Mouse (Mus musculus) MN1 (cell line): Measurements from ENCODE around the gene Hmga2.

Experiments
- DNase-seq: peaks from one replicate; pipeline ENCODE4 v3.0.0-alpha.2; 2016; ENCODE audit warnings: low spot score

The Hmga2 gene

DNA sequence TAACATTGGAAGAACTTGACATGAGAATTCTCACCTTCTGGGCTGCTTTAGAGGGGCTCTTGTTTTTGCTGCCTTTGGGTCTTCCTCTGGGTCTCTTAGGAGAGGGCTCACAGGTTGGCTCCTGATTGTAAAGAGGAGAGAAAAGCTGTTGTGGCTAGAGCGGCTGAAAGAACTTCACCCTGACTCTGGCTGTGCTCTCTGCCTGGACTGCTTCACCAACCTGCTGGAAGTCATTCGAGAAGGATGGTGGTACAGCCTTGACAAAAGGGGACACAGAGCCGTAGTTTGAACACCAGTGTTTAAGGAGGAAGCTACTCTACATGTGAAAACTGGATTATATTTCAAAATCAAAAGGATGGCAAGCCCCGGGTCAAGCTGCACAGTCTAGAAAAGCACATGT lies 3.1 kb downstream of the Hmga2 start:
- DNase-seq = no peak

DNA sequence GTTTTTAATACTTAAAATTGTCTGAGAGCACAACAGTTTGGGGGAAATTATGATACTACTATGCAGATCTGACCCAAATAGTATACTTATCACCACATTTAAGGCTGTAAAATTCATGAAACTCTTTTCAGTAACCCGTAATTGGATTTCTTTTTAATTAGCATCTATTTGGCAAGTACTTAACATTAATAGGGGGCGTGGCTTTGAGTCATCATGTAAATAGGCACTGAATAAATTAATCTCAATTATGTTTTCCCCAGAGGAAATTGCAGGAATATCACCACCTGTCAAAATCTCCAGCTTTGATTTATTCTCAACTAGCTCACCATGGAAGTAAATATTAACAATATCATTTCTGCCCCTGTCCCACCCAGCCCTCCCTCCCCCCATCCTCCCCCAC lies 3.7 kb downstream of the Hmga2 start:
- no peak for DNase-seq

- DNase-seq = no peak
These were observed 11.1 kb downstream of the Hmga2 start for GRCm38 (mm10) chr10:120465121-120465520.

DNA sequence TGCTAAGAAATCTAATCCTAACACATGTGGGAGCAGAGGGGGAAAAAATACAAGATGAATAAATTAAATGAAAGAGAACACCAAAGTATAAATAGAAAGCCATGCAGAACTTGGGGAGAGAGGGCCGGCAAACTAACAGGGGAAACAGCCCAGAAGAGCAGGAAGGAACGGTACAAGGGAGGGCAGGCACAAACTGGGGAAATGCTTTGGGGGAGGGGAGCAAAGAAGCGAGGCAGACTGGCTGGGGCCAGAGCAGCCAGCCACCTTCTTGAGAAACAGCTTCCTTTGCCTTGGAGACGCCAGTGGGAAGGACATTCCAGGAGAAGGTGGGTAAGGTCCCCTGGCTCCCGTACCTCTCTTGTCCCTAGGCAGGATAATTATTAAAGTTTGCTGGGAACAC lies 14.5 kb downstream of the Hmga2 start:
- DNase-seq = no peak

DNA sequence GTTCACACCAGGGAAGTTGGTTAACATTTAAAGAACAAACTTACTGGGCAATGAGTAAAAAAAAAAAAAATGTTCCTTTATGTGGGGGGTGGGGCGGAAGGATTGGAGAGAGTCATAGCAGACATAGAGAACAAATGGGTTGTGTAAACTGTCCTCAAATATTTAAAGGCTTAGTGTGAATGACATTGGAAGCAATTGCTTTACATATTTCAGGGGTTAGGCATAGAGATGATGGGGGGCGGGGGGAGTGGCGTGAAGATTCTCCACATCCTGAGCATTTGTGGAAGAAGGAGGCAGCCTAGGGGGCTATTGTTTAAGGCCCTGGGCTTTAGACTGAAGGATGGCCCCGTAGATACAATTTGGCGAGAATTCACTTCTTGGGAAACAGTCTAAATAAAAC lies 15.0 kb downstream of the Hmga2 start:
- DNase-seq = no peak

- no peak for DNase-seq
These were observed 17.4 kb downstream of the Hmga2 start for GRCm38 (mm10) chr10:120458866-120459265.

DNA sequence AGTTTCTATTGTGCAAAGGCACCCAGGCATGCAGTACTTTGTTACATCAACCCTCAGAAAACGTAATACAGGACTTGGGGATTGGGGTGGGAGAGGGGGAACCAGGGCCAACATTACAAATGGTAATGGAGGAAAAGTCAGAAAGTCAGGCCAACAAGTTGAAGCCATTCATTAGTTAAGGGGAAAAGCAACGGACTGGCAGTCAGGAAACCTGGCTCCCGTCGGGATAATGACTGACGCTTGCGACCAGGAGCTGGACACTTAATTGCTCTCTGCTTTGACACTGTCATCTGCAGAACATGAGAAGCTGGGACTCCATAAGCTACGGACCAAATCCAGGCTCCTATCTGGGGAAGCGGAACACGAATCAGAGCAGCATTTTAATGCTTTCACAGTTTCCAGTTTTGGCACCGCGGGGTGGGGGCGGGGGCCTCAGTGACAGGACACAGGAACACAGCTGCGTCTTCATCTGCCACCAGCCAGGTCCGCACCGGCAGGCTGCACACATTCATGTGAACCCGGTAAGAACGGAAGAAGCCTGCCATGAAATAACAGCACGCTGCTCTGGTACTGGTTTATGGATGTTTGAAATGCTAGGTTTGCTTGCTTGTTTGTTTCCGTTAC lies 26.5 kb downstream of the Hmga2 start:
- DNase-seq = no peak

- no peak for DNase-seq
These were observed 29.5 kb downstream of the Hmga2 start for GRCm38 (mm10) chr10:120446799-120447198.

DNA sequence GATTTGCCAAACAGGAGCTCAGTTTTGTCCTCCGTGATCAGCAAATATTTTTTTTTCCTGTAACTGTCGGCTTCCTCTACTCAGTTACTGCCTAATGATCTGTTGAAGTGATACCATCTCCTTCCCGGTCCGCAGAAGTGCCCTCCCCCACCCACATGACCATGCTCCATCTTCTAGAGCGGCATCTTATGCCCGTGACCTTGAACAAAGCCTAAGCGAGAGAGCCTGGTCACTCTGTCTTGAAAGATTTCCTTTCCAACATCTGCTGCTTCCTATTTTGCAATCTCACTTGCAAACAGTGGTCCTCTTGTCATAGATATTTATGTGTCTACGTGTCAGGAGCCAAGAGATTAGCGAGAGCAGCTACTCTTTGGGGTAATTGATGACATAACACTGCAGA lies 30.1 kb downstream of the Hmga2 start:
- no peak for DNase-seq

DNA sequence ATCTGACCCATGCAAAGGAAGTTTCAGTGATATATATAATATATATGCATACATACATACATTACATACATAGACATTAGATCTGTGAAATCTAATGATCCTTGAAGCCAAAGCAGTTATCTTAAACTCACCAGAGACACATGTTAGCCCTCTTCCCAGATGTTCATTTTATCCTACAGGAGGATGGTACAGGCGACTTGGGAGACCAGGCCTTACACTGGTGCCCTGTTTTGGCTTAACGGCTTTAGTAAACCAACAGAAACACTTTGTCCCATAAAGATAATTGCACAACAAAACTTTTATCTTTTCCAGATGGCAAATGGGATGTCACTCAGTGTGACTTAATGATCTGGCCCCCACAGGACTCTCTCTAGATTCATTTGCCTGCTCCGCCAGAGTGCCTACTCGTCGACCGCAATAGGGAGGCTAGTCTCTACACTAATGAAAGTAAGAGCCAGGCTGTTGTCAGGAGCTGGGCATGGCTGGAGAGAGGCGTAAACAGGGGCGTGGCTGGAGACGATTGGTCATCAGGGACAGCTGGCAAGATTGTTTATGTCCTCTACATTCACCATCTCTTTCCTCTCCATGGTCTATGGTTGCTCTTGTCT lies 31.7 kb downstream of the Hmga2 start:
- no peak for DNase-seq

GRCm38 (mm10) chr10:120443757-120444311 lies 32.4 kb downstream of the Hmga2 start:
- DNase-seq = no peak

DNA sequence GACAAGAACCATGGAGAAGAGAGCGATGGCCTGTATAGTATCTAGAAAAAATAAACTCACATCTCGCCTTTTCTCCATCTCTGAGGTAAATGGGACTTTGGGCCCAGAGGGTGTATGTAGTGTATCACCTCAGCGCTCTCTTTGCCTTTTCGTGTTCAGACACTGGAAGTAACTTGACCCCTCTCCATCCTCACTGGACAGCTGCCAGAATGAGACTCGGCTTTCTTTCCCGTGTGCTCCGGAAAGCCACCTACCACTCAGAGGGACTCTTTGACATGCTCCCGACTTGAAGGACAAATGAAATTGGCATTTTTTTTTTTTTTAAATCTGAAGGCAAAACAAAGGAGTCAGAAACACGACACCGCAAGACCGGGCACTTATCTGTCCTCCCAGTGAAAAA lies 35.0 kb downstream of the Hmga2 start:
- DNase-seq = no peak

GRCm38 (mm10) chr10:120434433-120434832 lies 41.8 kb downstream of the Hmga2 start:
- no peak for DNase-seq

DNA sequence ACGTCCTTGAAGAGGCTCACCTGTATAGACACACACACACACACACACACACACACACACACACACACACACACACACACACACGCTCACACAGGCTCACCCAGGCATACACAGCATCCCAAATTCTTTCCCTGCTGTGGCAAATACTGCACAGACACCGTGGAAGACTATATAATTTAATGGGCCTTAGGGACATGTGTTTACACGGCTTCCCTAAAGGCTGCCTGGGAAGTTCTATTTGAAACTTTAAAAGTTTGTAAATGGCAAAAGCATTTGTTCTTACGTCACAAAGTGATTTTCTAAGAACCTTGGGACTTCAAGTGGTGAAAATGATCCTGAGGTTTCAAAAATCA lies 42.8 kb downstream of the Hmga2 start:
- DNase-seq = no peak

GRCm38 (mm10) chr10:120432731-120433462 lies 43.4 kb downstream of the Hmga2 start:
- no peak for DNase-seq

DNA sequence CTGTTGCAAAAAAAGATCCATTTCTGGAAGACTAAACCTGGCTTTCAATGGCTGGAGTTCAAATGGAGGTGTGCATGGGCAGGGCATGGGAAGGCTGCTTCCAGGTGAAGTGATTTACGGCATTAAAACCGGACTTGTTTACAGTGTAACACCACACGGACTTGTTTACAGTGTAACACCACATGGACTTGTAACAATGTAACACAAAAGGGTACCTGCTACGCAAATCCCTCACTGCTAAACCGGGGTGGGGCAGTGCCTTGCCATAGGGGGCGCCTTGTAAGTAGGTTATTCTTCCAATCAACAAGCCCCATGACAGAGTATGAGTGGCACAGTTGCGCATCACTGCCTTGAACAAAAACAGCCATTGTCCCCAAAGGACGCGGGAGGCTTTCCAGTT lies 44.2 kb downstream of the Hmga2 start:
- DNase-seq = no peak

- DNase-seq = peak; percentile 40
These were observed 44.8 kb downstream of the Hmga2 start for GRCm38 (mm10) chr10:120431435-120431834.

DNA sequence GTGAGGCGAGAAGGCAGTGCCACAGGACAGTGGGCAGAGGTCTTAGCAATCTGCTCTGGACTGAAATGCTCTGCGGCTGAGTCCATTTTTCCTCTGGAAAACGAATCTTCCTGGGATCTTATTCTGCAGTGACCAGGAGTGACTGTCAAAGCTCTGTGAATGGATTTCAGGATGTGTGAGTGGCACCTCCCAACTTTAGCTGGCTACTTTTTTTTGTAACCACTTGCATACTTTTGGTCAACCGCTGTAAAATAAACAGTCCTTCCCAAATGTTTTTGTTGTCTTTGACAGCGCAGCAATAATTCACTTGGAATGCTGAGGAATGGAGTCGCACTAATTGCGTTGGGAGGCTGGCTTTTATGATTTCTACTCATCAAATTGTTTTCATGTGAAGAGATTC lies 45.8 kb downstream of the Hmga2 start:
- no peak for DNase-seq

GRCm38 (mm10) chr10:120429758-120430259 lies 46.5 kb downstream of the Hmga2 start:
- DNase-seq = no peak

GRCm38 (mm10) chr10:120429199-120429551 lies 47.1 kb downstream of the Hmga2 start:
- no peak for DNase-seq

DNA sequence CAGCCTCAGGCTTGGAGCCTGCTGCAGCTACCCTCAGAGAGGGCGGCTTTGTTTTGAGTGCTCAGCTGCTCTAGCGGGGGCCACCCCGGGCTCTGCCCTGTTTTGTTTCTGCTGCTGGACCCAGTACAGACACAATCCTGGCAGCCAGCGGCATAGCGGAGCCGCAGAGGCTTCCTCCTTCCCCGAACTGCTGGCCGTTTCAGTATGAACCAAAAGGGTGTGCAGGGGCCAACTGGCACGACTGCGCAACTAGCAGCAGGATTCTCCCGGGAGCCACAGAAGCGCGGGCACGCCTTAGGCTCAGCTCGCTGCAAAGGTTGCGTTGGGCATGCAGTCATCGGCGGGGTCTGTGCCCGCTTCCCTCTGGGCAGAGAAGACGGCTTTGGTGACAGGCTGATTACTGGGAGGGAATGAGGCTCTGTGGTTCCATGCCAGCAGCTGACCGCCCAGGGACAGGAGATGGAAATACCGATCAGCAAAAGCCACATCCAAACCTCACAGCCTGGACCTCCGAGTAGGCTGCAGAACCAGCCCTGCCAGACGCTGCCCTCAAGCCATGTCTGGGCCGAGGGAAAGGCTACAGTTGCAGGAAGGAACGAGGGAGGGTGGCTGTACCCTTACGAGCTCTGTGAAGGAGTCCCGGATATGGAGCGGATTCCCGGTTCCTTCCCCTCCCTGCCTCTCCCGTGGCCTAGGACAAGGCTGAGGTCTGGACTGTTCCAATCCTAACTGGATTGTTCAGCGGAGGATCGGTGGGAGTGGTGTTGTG lies 47.7 kb downstream of the Hmga2 start:
- DNase-seq = no peak

DNA sequence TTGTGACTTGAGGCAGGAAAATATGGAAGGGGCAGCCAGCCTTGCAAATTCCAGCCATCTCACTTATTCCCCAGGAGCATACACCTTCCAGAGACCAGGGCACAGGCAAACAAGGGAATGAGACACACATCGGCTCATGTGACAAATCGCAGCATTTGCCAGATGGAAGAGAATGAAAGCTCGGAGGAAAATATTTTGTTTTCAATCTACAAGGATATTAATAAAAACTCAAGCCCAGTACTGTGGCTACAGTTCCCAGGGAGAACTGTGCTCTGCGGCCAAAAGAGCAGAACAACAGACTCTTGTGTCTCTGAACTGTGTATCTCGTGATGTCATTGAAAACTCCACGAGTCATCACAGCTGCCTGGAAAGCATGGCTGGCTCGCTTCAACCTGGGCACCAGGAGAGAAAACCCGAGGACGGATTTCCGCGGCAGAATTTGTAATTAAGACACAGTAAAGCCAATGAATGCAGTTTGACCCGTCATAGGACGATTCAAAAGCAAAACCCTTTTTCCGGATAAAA lies 50.1 kb downstream of the Hmga2 start:
- no peak for DNase-seq
